Mouse (Mus musculus): ENCODE results near the gene Rhno1. TPM values are rescaled to one million over a fixed set of nuclear protein-coding genes. Genes with fewer than 3 reads are reported as not detected.

Gene Rhno1
- 93.8 and 101 TPM in 2 replicates for polyA plus RNA-seq (2014; fragmentation: Nextera tagmentation; extraction: Ambion mirVana)

- under 1% methylated on average over 64 of the region's 76 CpGs for WGBS
- H3K27ac ChIP-seq (replicated peaks; ENCODE audit: low read depth, low read length): peak within 1 kb of the TSS; percentile 89
- peaks cover 12% of the 10 kb centered on the region for H3K36me3 ChIP-seq (ENCODE audit: control insufficient read depth, insufficient read depth, low read length)
- peak within 1 kb of the TSS; percentile 74 for H3K4me3 ChIP-seq (replicated peaks; ENCODE audit: low read depth, low read length)
- H3K9ac ChIP-seq (replicated peaks; ENCODE audit: low read length): peak within 1 kb of the TSS; percentile 80
- peak within 1 kb of the TSS; percentile 99 for H3K4me2 ChIP-seq (ENCODE audit: low read length)
- H3K4me1 ChIP-seq (ENCODE audit: control insufficient read depth, insufficient read depth, low read length): peaks cover 12% of the 10 kb centered on the region
- no peaks in the 10 kb centered on the region for H3K27me3 ChIP-seq (ENCODE audit: control insufficient read depth, insufficient read depth, low read length)
- DNase-seq (peak; percentile 94), ATAC-seq (ENCODE audit: low FRiP score, low TSS enrichment) (peak; percentile 90)
- H3K9me3 ChIP-seq (ENCODE audit: control insufficient read depth, low read length): no peaks in the 10 kb centered on the region
These were observed at the start of gene Rhno1, which contains the start of gene Foxm1 for GRCm38 (mm10) chr6:128362381-128363006. Gene Rhno1, minus strand, starts transcription at chr6:128362911. Gene Foxm1, plus strand, starts transcription at chr6:128362967.

- H3K27ac ChIP-seq (replicated peaks; ENCODE audit: low read depth, low read length): no peak overlapping the region
- no peak overlapping the region for H3K4me3 ChIP-seq (replicated peaks; ENCODE audit: low read depth, low read length)
- peak; percentile 87 for DNase-seq
- no peak overlapping the region for H3K4me2 ChIP-seq (ENCODE audit: low read length)
- H3K9me3 ChIP-seq (ENCODE audit: control insufficient read depth, low read length): no peaks in the 10 kb centered on the region
- H3K36me3 ChIP-seq (ENCODE audit: control insufficient read depth, insufficient read depth, low read length): peaks cover 73% of the 10 kb centered on the region
- H3K9ac ChIP-seq (replicated peaks; ENCODE audit: low read length): no peak overlapping the region
- H3K4me1 ChIP-seq (ENCODE audit: control insufficient read depth, insufficient read depth, low read length): no peaks in the 10 kb centered on the region
- H3K27me3 ChIP-seq (ENCODE audit: control insufficient read depth, insufficient read depth, low read length): no peaks in the 10 kb centered on the region
- peak; percentile 43; the same call in 1 of the 2 replicates for ATAC-seq (ENCODE audit: low FRiP score, low TSS enrichment)
- 18% methylated on average over 3 of the region's 3 CpGs for WGBS
These were observed 48.4 kb upstream of the Rhno1 start for GRCm38 (mm10) chr6:128411115-128411514.

- ATAC-seq (ENCODE audit: low FRiP score, low TSS enrichment) (no peak), DNase-seq (no peak)
- no peak overlapping the region for H3K4me2 ChIP-seq (ENCODE audit: low read length)
- H3K9me3 ChIP-seq (ENCODE audit: control insufficient read depth, low read length): no peaks in the 10 kb centered on the region
- no peaks in the 10 kb centered on the region for H3K4me1 ChIP-seq (ENCODE audit: control insufficient read depth, insufficient read depth, low read length)
- H3K27ac ChIP-seq (replicated peaks; ENCODE audit: low read depth, low read length): no peak overlapping the region
- H3K4me3 ChIP-seq (replicated peaks; ENCODE audit: low read depth, low read length): no peak overlapping the region
- no peak overlapping the region for H3K9ac ChIP-seq (replicated peaks; ENCODE audit: low read length)
- H3K36me3 ChIP-seq (ENCODE audit: control insufficient read depth, insufficient read depth, low read length): peaks cover 77% of the 10 kb centered on the region
- WGBS: 94% methylated on average over 13 of the region's 13 CpGs
- H3K27me3 ChIP-seq (ENCODE audit: control insufficient read depth, insufficient read depth, low read length): no peaks in the 10 kb centered on the region
These were observed 47.6 kb upstream of the Rhno1 start for GRCm38 (mm10) chr6:128410305-128410704.

- DNase-seq: no peak
- Histone ChIP-seq H3K9ac (replicated peaks; ENCODE audit: low read length) (no peak overlapping the region), H3K27me3 (ENCODE audit: control insufficient read depth, insufficient read depth, low read length) (no peaks in the 10 kb centered on the region), H3K4me3 (replicated peaks; ENCODE audit: low read depth, low read length) (no peak overlapping the region), H3K36me3 (ENCODE audit: control insufficient read depth, insufficient read depth, low read length) (peaks cover 71% of the 10 kb centered on the region), H3K4me1 (ENCODE audit: control insufficient read depth, insufficient read depth, low read length) (no peaks in the 10 kb centered on the region), H3K27ac (replicated peaks; ENCODE audit: low read depth, low read length) (no peak overlapping the region), H3K4me2 (ENCODE audit: low read length) (no peak overlapping the region), H3K9me3 (ENCODE audit: control insufficient read depth, low read length) (no peaks in the 10 kb centered on the region)
- no peak for ATAC-seq (ENCODE audit: low FRiP score, low TSS enrichment)
- 87% methylated on average over 7 of the region's 7 CpGs for WGBS
These were observed 45.9 kb upstream of the Rhno1 start for GRCm38 (mm10) chr6:128408544-128409125.

GRCm38 (mm10) chr6:128404708-128405107 is 42.0 kb upstream of the Rhno1 start:
- no peak overlapping the region for H3K4me2 ChIP-seq (ENCODE audit: low read length)
- no peaks in the 10 kb centered on the region for H3K4me1 ChIP-seq (ENCODE audit: control insufficient read depth, insufficient read depth, low read length)
- H3K9ac ChIP-seq (replicated peaks; ENCODE audit: low read length): no peak overlapping the region
- no peaks in the 10 kb centered on the region for H3K9me3 ChIP-seq (ENCODE audit: control insufficient read depth, low read length)
- no peaks in the 10 kb centered on the region for H3K27me3 ChIP-seq (ENCODE audit: control insufficient read depth, insufficient read depth, low read length)
- DNase-seq: peak; percentile 23
- H3K4me3 ChIP-seq (replicated peaks; ENCODE audit: low read depth, low read length): no peak overlapping the region
- WGBS: 62% methylated on average over 5 of the region's 5 CpGs
- H3K36me3 ChIP-seq (ENCODE audit: control insufficient read depth, insufficient read depth, low read length): peaks cover 37% of the 10 kb centered on the region
- ATAC-seq (ENCODE audit: low FRiP score, low TSS enrichment): no peak
- no peak overlapping the region for H3K27ac ChIP-seq (replicated peaks; ENCODE audit: low read depth, low read length)

GRCm38 (mm10) chr6:128399421-128400185 is 36.9 kb upstream of the Rhno1 start:
- Histone ChIP-seq H3K4me3 (replicated peaks; ENCODE audit: low read depth, low read length) (peak overlapping the region; percentile 24), H3K9ac (replicated peaks; ENCODE audit: low read length) (peak overlapping the region; percentile 42), H3K27me3 (ENCODE audit: control insufficient read depth, insufficient read depth, low read length) (no peaks in the 10 kb centered on the region), H3K36me3 (ENCODE audit: control insufficient read depth, insufficient read depth, low read length) (no peaks in the 10 kb centered on the region), H3K27ac (replicated peaks; ENCODE audit: low read depth, low read length) (peak overlapping the region; percentile 79), H3K4me2 (ENCODE audit: low read length) (peak overlapping the region; percentile 47), H3K9me3 (ENCODE audit: control insufficient read depth, low read length) (no peaks in the 10 kb centered on the region), H3K4me1 (ENCODE audit: control insufficient read depth, insufficient read depth, low read length) (no peaks in the 10 kb centered on the region)
- WGBS: 34% methylated on average over 21 of the region's 21 CpGs
- DNase-seq: peak; percentile 75
- ATAC-seq (ENCODE audit: low FRiP score, low TSS enrichment): peak; percentile 85

DNA sequence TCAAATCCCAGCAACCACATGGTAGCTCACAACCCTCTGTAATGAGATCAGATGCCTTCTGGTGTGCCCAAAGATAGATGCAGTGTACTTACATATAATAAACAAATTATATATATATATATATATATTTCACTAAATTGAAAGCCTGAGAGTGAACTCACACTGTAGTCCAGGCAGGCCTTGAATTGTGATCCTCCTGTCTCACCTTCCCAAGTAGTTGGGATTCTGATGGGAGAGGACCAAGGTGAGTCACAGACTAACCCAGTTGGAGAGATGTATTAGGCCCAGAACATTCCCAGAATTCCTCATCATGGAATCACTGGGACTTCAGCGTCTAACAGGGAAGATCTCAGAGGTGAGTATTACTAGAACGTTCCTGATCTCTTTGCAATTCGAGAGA is 36.3 kb upstream of the Rhno1 start, which contains the start of gene Nrip2:
TSS of gene Nrip2 (plus strand) at position 301 of the 400 bp plus-strand sequence.
- Histone ChIP-seq H3K4me1 (ENCODE audit: control insufficient read depth, insufficient read depth, low read length) (no peaks in the 10 kb centered on the region), H3K27ac (replicated peaks; ENCODE audit: low read depth, low read length) (peak within 1 kb of the TSS; percentile 79), H3K4me2 (ENCODE audit: low read length) (peak within 1 kb of the TSS; percentile 47), H3K27me3 (ENCODE audit: control insufficient read depth, insufficient read depth, low read length) (no peaks in the 10 kb centered on the region), H3K4me3 (replicated peaks; ENCODE audit: low read depth, low read length) (peak within 1 kb of the TSS; percentile 24), H3K36me3 (ENCODE audit: control insufficient read depth, insufficient read depth, low read length) (no peaks in the 10 kb centered on the region), H3K9ac (replicated peaks; ENCODE audit: low read length) (peak within 1 kb of the TSS; percentile 42), H3K9me3 (ENCODE audit: control insufficient read depth, low read length) (no peaks in the 10 kb centered on the region)
- DNase-seq (no peak), ATAC-seq (ENCODE audit: low FRiP score, low TSS enrichment) (no peak)
- WGBS: 72% methylated on average over 3 of the region's 3 CpGs

GRCm38 (mm10) chr6:128397574-128398261 is 35.0 kb upstream of the Rhno1 start:
- Histone ChIP-seq H3K4me1 (ENCODE audit: control insufficient read depth, insufficient read depth, low read length) (no peaks in the 10 kb centered on the region), H3K27me3 (ENCODE audit: control insufficient read depth, insufficient read depth, low read length) (no peaks in the 10 kb centered on the region), H3K4me2 (ENCODE audit: low read length) (no peak overlapping the region), H3K9me3 (ENCODE audit: control insufficient read depth, low read length) (no peaks in the 10 kb centered on the region), H3K4me3 (replicated peaks; ENCODE audit: low read depth, low read length) (no peak overlapping the region), H3K9ac (replicated peaks; ENCODE audit: low read length) (no peak overlapping the region), H3K27ac (replicated peaks; ENCODE audit: low read depth, low read length) (no peak overlapping the region), H3K36me3 (ENCODE audit: control insufficient read depth, insufficient read depth, low read length) (no peaks in the 10 kb centered on the region)
- no peak for DNase-seq
- ATAC-seq (ENCODE audit: low FRiP score, low TSS enrichment): no peak
- WGBS: 80% methylated on average over 7 of the region's 7 CpGs
